Mouse (Mus musculus): ENCODE measurements around the gene Bod1. TPM values are rescaled to one million over a fixed set of nuclear protein-coding genes. Genes with fewer than 3 reads are reported as not detected.

The Bod1 gene
- 1 to 10 TPM; 8.6 to 9.9 TPM for total RNA-seq (2023)

DNA sequence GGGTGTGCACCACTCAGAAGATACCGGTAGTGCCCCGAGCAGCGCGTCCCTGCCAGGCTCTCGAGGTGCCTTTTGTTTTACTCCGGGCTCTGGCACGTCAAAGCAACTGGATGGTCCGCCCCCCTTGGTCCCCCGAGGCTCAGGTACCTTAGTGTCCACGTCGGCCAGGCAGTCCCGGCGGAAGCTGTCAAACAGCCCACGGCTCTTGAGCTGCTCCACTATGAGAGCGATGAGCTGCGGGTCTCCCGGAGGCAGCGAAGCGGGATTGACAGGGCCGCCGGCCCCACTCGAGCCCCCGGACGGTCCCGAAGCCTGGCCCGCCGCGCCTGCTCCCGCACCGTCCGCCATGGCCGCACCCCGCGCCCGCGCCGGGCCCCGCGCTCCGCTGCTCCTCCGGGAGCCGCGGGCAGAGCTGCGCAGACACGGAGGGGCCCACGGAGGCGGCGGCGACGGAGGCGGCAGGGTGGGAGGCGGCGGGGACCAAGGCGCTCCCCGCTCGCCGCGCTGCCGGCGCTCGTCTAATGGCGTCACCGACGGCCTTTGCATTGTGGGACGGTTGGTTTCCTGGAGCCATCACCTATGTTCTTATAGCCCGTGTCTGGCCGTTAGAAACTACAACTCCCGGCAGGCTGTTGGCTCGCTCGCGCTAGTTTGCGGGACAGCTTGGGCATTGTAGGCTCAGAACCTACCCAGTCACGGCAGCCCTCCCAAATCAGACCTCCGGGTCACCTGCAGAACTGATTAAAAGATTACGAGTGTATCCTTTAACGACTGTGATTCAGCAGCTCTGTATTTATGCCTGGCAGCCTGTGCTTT lies at the start of gene Bod1:
Gene Bod1 (minus strand): TSS at position 532 of the 816 bp plus-strand sequence.

Other genes starting within 250 kb of the Bod1 start
- gene Cpeb4, start 200.3 kb upstream of the Bod1 start, total RNA-seq (2023) = 10 to 100 TPM; 54.6 to 67.0 TPM